Mouse (Mus musculus): ENCODE measurements at regions not wholly inside any gene's neighbourhood (a gene's known extent, or its start where the extent isn't known, plus 50 kb on each side); places are given as distances from the start of the nearest gene placed in this dataset.

DNA sequence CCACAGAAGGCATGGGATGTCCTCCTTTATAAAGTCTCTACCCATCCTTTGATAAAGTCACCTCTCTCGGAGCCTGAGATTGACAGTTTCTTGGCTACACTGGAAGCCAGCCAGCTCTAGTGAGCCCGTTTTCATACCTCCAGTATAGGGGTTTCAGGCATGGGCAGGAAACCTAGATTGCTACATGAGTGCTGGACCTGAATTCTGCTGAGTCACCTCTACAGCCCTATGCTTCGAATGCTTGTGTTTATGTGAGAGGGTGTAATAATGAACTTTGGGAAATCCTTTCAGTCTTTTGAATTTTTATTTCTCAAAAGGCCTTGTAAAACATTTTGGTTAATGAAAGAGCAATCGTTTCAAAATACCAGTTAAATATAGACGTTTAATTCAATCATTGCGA, 53.5 kb upstream of the Itga4 start:
- no peak overlapping the region for H3K4me3 ChIP-seq (ENCODE audit: low read depth, low read length)
- no peak for ATAC-seq (ENCODE audit: low read depth)
- 86% methylated on average over 6 of the region's 6 CpGs for WGBS
- no peak overlapping the region for H3K27ac ChIP-seq (ENCODE audit: low read depth, low read length)
- H3K4me2 ChIP-seq (ENCODE audit: low read depth, low read length): no peak overlapping the region
- no peaks in the 10 kb centered on the region for H3K4me1 ChIP-seq (ENCODE audit: control insufficient read depth, insufficient read depth, low read length)
- H3K27me3 ChIP-seq (ENCODE audit: control insufficient read depth, insufficient read depth, low read length): no peaks in the 10 kb centered on the region
- no peaks in the 10 kb centered on the region for H3K9me3 ChIP-seq (ENCODE audit: control insufficient read depth, low read length)
- H3K9ac ChIP-seq (replicated peaks; ENCODE audit: low read depth, low read length): no peak overlapping the region
- no peaks in the 10 kb centered on the region for H3K36me3 ChIP-seq (ENCODE audit: control insufficient read depth, insufficient read depth, low read length)
